Mouse (Mus musculus) forebrain, embryonic 16.5 days (tissue): Measurements from ENCODE around the gene Neurl1a. TPM values are rescaled to one million over a fixed set of nuclear protein-coding genes. Genes with fewer than 3 reads are reported as not detected.

ENCODE experiments used
- microRNA-seq: library from miRNA; unstranded; fragments of <30 nt; microRNA quantifications from one replicate; pipeline ENCODE4, GENCODE M21; 2017
- polyA plus RNA-seq: library from polyadenylated mRNA; unstranded; fragments of >200 nt; fragmentation: Nextera tagmentation; extraction: Ambion mirVana; gene quantifications from 2 replicates; pipeline ENCODE4 v1.2.1, GENCODE M21; 2015

The Neurl1a gene
- polyA plus RNA-seq, 1 experiment from 2014 or later = 11.0 TPM

Small RNA genes within 50 kb of the gene (microRNA-seq; reads per million reads assigned to microRNA genes)
- gene Mir6995 = not detected

Other genes starting within 250 kb of the Neurl1a start
- gene Ina, start 164.1 kb upstream of the Neurl1a start, polyA plus RNA-seq = 272 and 295 TPM in 2 replicates
- gene Nt5c2, start 163.7 kb upstream of the Neurl1a start, polyA plus RNA-seq = 76.8 and 81.4 TPM in 2 replicates
- 28.9 and 32.3 TPM in 2 replicates for gene Pcgf6, start 127.9 kb upstream of the Neurl1a start, polyA plus RNA-seq
- gene Taf5, start 111.1 kb upstream of the Neurl1a start, polyA plus RNA-seq = 5.8 and 6.0 TPM in 2 replicates
- gene Usmg5, start 88.2 kb upstream of the Neurl1a start, polyA plus RNA-seq = 1,159 and 1,247 TPM in 2 replicates
- gene Pdcd11, start 88.1 kb upstream of the Neurl1a start, polyA plus RNA-seq = 7.5 and 8.1 TPM in 2 replicates
- 0.84 and 1.4 TPM in 2 replicates for gene Calhm2, start 40.5 kb upstream of the Neurl1a start, polyA plus RNA-seq
- not detected in 2 replicates for gene Calhm1, start 34.6 kb upstream of the Neurl1a start, polyA plus RNA-seq
- not detected in 2 replicates for gene Calhm3, start 21.1 kb upstream of the Neurl1a start, polyA plus RNA-seq